Mouse (Mus musculus) embryonic stem cell, embryonic (primary cell): ENCODE measurements around the gene Cdc42bpa.

ENCODE experiments used
- CTCF ChIA-PET, 4 experiments: fragments of 300-600 bp in 2 of 4; fragments of 350-600 bp in 2 of 4; sonication (Branson Sonifier 250); formaldehyde crosslinking; loops; one replicate each; lab custom pipeline; 2022; ENCODE audit warnings: inconsistent platforms in 2 of 4; lab: Charles Lee
- POLR2A ChIA-PET, 4 experiments: fragments of 300-600 bp in 2 of 4; fragments of 350-600 bp in 2 of 4; sonication (Branson Sonifier 250); formaldehyde crosslinking; loops; one replicate each; lab custom pipeline; 2022; ENCODE audit warnings: antibody characterized with exemption in 4 of 4, inconsistent platforms in 1 of 4; lab: Charles Lee

The Cdc42bpa gene

GRCm38 (mm10) chr1:180116525-180116924 lies 156.3 kb downstream of the Cdc42bpa start:
- CTCF ChIA-PET, result interaction anchor here in 3 of 4 experiments (0.6 to 2.1 kb wide), 5 partner anchors 15 to 382 kb away, joined by 3 to 7 read pairs (median 3); no protein-coding TSS in a partner anchor
- POLR2A ChIA-PET, result interaction anchor here in 1 of 4 experiments (0.6 to 1.9 kb wide), 3 partner anchors 14 to 76 kb away, joined by 3 to 6 read pairs (median 3); no protein-coding TSS in a partner anchor

GRCm38 (mm10) chr1:180118233-180118632 lies 158.0 kb downstream of the Cdc42bpa start:
- ChIA-PET POLR2A (no interaction called here), CTCF (interaction anchor here in 1 of 4 experiments (0.5 kb wide), 1 partner anchor 9 kb away, joined by 3 read pairs; no protein-coding TSS in a partner anchor)

- ChIA-PET POLR2A (interaction anchor here in 2 of 4 experiments (0.6 to 0.7 kb wide), 5 partner anchors 68 to 282 kb away, joined by 3 to 4 read pairs (median 3); no protein-coding TSS in a partner anchor), CTCF (interaction anchor here (0.6 to 0.9 kb wide), 8 partner anchors 68 to 1475 kb away, joined by 3 to 6 read pairs (median 4); no protein-coding TSS in a partner anchor)
Observed at GRCm38 (mm10) chr1:180128077-180128792, 168.0 kb downstream of the Cdc42bpa start.

- ChIA-PET CTCF (interaction anchor here (0.6 to 1.4 kb wide), 16 partner anchors 10 to 995 kb away, joined by 3 to 7 read pairs (median 3); no protein-coding TSS in a partner anchor), POLR2A (interaction anchor here in 1 of 4 experiments (1.1 to 2.0 kb wide), 2 partner anchors 15 to 23 kb away, joined by 4 to 6 read pairs; no protein-coding TSS in a partner anchor)
Observed at GRCm38 (mm10) chr1:180131402-180131801, 171.1 kb downstream of the Cdc42bpa start.

GRCm38 (mm10) chr1:180132187-180132586 lies 171.9 kb downstream of the Cdc42bpa start:
- ChIA-PET POLR2A (interaction anchor here in 1 of 4 experiments (1.1 kb wide), 1 partner anchor 24 kb away, joined by 4 read pairs; no protein-coding TSS in a partner anchor), CTCF (interaction anchor here in 2 of 4 experiments (1.1 to 1.4 kb wide), 5 partner anchors 10 to 284 kb away, joined by 3 to 7 read pairs (median 3); no protein-coding TSS in a partner anchor)

GRCm38 (mm10) chr1:180139158-180139557 lies 178.9 kb downstream of the Cdc42bpa start:
- CTCF ChIA-PET, result no interaction called here
- POLR2A ChIA-PET, result interaction anchor here in 1 of 4 experiments (0.9 to 1.2 kb wide), 2 partner anchors 29 to 43 kb away, joined by 3 read pairs; no protein-coding TSS in a partner anchor

- CTCF ChIA-PET, result interaction anchor here in 2 of 4 experiments (0.8 to 1.8 kb wide), 3 partner anchors 9 to 622 kb away, joined by 3 to 7 read pairs (median 3); no protein-coding TSS in a partner anchor
- POLR2A ChIA-PET, result interaction anchor here in 1 of 4 experiments (1.3 kb wide), 1 partner anchor 55 kb away, joined by 3 read pairs; no protein-coding TSS in a partner anchor
Observed at GRCm38 (mm10) chr1:180140970-180141369, 180.7 kb downstream of the Cdc42bpa start.

- ChIA-PET POLR2A (interaction anchor here in 1 of 4 experiments (0.6 kb wide), 1 partner anchor 194 kb away, joined by 3 read pairs; no protein-coding TSS in a partner anchor), CTCF (interaction anchor here in 2 of 4 experiments (0.6 to 1.3 kb wide), 2 partner anchors 17 to 294 kb away, joined by 3 read pairs; no protein-coding TSS in a partner anchor)
Observed at GRCm38 (mm10) chr1:180148036-180148435, 187.8 kb downstream of the Cdc42bpa start.

GRCm38 (mm10) chr1:180148563-180148962 lies 188.3 kb downstream of the Cdc42bpa start:
- POLR2A ChIA-PET, result interaction anchor here in 1 of 4 experiments (1.5 kb wide), 1 partner anchor 19 kb away, joined by 3 read pairs; no protein-coding TSS in a partner anchor
- CTCF ChIA-PET, result interaction anchor here in 1 of 4 experiments (1.3 kb wide), 1 partner anchor 295 kb away, joined by 3 read pairs; no protein-coding TSS in a partner anchor

GRCm38 (mm10) chr1:180151191-180151590 lies 190.9 kb downstream of the Cdc42bpa start:
- ChIA-PET CTCF (interaction anchor here in 1 of 4 experiments (1.1 kb wide), 1 partner anchor 297 kb away, joined by 3 read pairs; no protein-coding TSS in a partner anchor), POLR2A (interaction anchor here in 1 of 4 experiments (0.7 kb wide), 1 partner anchor 68 kb away, joined by 4 read pairs; no protein-coding TSS in a partner anchor)

GRCm38 (mm10) chr1:180158648-180159047 lies 198.4 kb downstream of the Cdc42bpa start:
- CTCF ChIA-PET, result interaction anchor here in 1 of 4 experiments (1.2 kb wide), 1 partner anchor 248 kb away, joined by 3 read pairs; no protein-coding TSS in a partner anchor
- POLR2A ChIA-PET, result no interaction called here

GRCm38 (mm10) chr1:180160545-180160944 lies 200.3 kb downstream of the Cdc42bpa start:
- CTCF ChIA-PET, result interaction anchor here in 2 of 4 experiments (0.5 to 1.0 kb wide), 2 partner anchors 14 to 307 kb away, joined by 3 read pairs; no protein-coding TSS in a partner anchor
- POLR2A ChIA-PET, result no interaction called here

- ChIA-PET CTCF (no interaction called here), POLR2A (no interaction called here)
Observed at GRCm38 (mm10) chr1:180161160-180161559, 200.9 kb downstream of the Cdc42bpa start.

- ChIA-PET POLR2A (no interaction called here), CTCF (no interaction called here)
Observed at GRCm38 (mm10) chr1:180161566-180162355, 201.5 kb downstream of the Cdc42bpa start.

- CTCF ChIA-PET, result no interaction called here
- POLR2A ChIA-PET, result no interaction called here
Observed at GRCm38 (mm10) chr1:180162986-180163385, 202.7 kb downstream of the Cdc42bpa start.

GRCm38 (mm10) chr1:180166533-180166932 lies 206.3 kb downstream of the Cdc42bpa start:
- ChIA-PET POLR2A (no interaction called here), CTCF (interaction anchor here in 2 of 4 experiments (0.6 to 0.8 kb wide), 2 partner anchors 40 to 102 kb away, joined by 3 read pairs; no protein-coding TSS in a partner anchor)

GRCm38 (mm10) chr1:180168294-180168693 lies 208.0 kb downstream of the Cdc42bpa start:
- CTCF ChIA-PET, result interaction anchor here in 2 of 4 experiments (0.6 to 1.2 kb wide), 2 partner anchors 14 to 963 kb away, joined by 3 read pairs; no protein-coding TSS in a partner anchor
- POLR2A ChIA-PET, result interaction anchor here in 2 of 4 experiments (0.5 to 1.2 kb wide), 3 partner anchors 12 to 55 kb away, joined by 3 to 5 read pairs (median 4); no protein-coding TSS in a partner anchor
